In the genomic region with DNA sequence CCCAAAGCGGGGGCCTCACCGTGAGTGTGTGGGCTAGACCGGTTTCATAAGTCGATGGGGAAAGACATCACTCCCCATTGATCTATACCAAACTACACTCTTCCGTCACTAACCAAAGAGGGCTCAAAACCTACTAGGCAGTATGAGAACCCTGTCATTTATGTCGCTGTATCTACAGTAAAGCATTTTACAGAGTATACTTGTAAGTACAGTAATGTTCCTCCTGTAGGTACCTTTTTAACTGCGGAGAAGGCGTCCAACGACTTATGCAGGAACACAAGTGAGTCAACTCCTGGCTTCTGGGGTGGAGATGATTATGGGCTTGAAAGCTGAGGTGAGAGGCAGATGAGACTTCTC, we compare ENCODE assay signal across 8 mouse cellular contexts. TPM values are rescaled to one million over a fixed set of nuclear protein-coding genes. Genes with fewer than 3 reads are reported as not detected.
DNase-seq lines count a peak whose midpoint lies in the region; ATAC-seq and TF ChIP-seq lines count a peak whose summit lies in the region.

No protein-coding gene starts in this region.

- no peak for DNase-seq in lung, embryonic 14.5 days
- no peak for DNase-seq in lung, postnatal 10 days
- no peak for DNase-seq in embryonic facial prominence, embryonic 10.5 days (ENCODE audit: low spot score)
- no peak for DNase-seq in layer of hippocampus, postnatal 25 days (ENCODE audit: extremely low spot score in 1 of 2, low spot score in 1 of 2)
- no peak for DNase-seq in gastrocnemius, adult 8-10 months (ENCODE audit: low spot score in 2 of 2)
- DNase-seq in right cerebral cortex, postnatal 4 days, result no peak

- no peak for TF ChIP-seq CTCF in lung, embryonic 14.5 days (IDR thresholded peaks at IDR 0.05; ENCODE audit: low read depth)

- ATAC-seq in lung, embryonic 14.5 days (ENCODE audit: insufficient read depth), result no peak
- ATAC-seq in intestine, embryonic 15.5 days, result no peak
- ATAC-seq in neural tube, embryonic 13.5 days (ENCODE audit: low read depth), result no peak

- peak overlapping the region; percentile 86 for H3K4me2 ChIP-seq in lung, embryonic 14.5 days
- peak overlapping the region; percentile 68 for H3K4me2 ChIP-seq in intestine, embryonic 15.5 days (replicated peaks)
- H3K4me2 ChIP-seq in neural tube, embryonic 13.5 days, result peak overlapping the region; percentile 71

- H3K27ac ChIP-seq in lung, embryonic 14.5 days (ENCODE audit: low read depth), result no peak overlapping the region
- H3K27ac ChIP-seq in embryonic facial prominence, embryonic 10.5 days (replicated peaks), result peak overlapping the region; percentile 80
- no peak overlapping the region for H3K27ac ChIP-seq in intestine, embryonic 15.5 days
- no peak overlapping the region for H3K27ac ChIP-seq in neural tube, embryonic 13.5 days (replicated peaks)

- 7% methylated on average over 9 of the region's 9 CpGs for WGBS in lung, embryonic 14.5 days
- WGBS in embryonic facial prominence, embryonic 10.5 days, result 10% methylated on average over 9 of the region's 9 CpGs
- 10% methylated on average over 9 of the region's 9 CpGs for WGBS in intestine, embryonic 15.5 days
- 11% methylated on average over 9 of the region's 9 CpGs for WGBS in neural tube, embryonic 13.5 days

- peak overlapping the region; percentile 93 for H3K4me3 ChIP-seq in lung, embryonic 14.5 days (ENCODE audit: low read depth, low read length)
- H3K4me3 ChIP-seq in embryonic facial prominence, embryonic 10.5 days, result peak overlapping the region; percentile 97
- peak overlapping the region; percentile 73 for H3K4me3 ChIP-seq in intestine, embryonic 15.5 days (replicated peaks)
- H3K4me3 ChIP-seq in neural tube, embryonic 13.5 days, result peak overlapping the region; percentile 72

- peaks cover 4% of the 10 kb centered on the region; the same call in 1 of the 2 replicates for H3K4me1 ChIP-seq in lung, embryonic 14.5 days (ENCODE audit: insufficient read depth)
- peaks cover 16% of the 10 kb centered on the region for H3K4me1 ChIP-seq in embryonic facial prominence, embryonic 10.5 days
- H3K4me1 ChIP-seq in intestine, embryonic 15.5 days (replicated peaks), result peaks cover 9% of the 10 kb centered on the region
- H3K4me1 ChIP-seq in neural tube, embryonic 13.5 days (replicated peaks), result peaks cover 16% of the 10 kb centered on the region

- no peaks in the 10 kb centered on the region for H3K9me3 ChIP-seq in lung, embryonic 14.5 days (ENCODE audit: low read depth, low read length)
- no peaks in the 10 kb centered on the region for H3K9me3 ChIP-seq in embryonic facial prominence, embryonic 10.5 days
- no peaks in the 10 kb centered on the region for H3K9me3 ChIP-seq in intestine, embryonic 15.5 days
- H3K9me3 ChIP-seq in neural tube, embryonic 13.5 days, result no peaks in the 10 kb centered on the region

- H3K27me3 ChIP-seq in lung, embryonic 14.5 days (ENCODE audit: insufficient read depth, low read length), result no peaks in the 10 kb centered on the region
- H3K27me3 ChIP-seq in embryonic facial prominence, embryonic 10.5 days (replicated peaks; ENCODE audit: low read depth, poor library complexity, severe bottlenecking), result no peaks in the 10 kb centered on the region
- H3K27me3 ChIP-seq in intestine, embryonic 15.5 days (replicated peaks), result no peaks in the 10 kb centered on the region
- peaks cover 3% of the 10 kb centered on the region for H3K27me3 ChIP-seq in neural tube, embryonic 13.5 days

- H3K9ac ChIP-seq in lung, embryonic 14.5 days, result peak overlapping the region; percentile 71
- peak overlapping the region; percentile 68 for H3K9ac ChIP-seq in intestine, embryonic 15.5 days
- H3K9ac ChIP-seq in neural tube, embryonic 13.5 days, result peak overlapping the region; percentile 83

- peaks cover 37% of the 10 kb centered on the region for H3K36me3 ChIP-seq in lung, embryonic 14.5 days (ENCODE audit: insufficient read depth)
- peaks cover 41% of the 10 kb centered on the region for H3K36me3 ChIP-seq in embryonic facial prominence, embryonic 10.5 days (replicated peaks)
- H3K36me3 ChIP-seq in intestine, embryonic 15.5 days, result peaks cover 17% of the 10 kb centered on the region; the same call in 1 of the 2 replicates
- H3K36me3 ChIP-seq in neural tube, embryonic 13.5 days, result peaks cover 38% of the 10 kb centered on the region

RNA-seq across cellular contexts. Expression of gene Elac2, which starts 0.6 kb away (rescaled TPM):
- 33.0 and 34.3 TPM in 2 replicates for polyA plus RNA-seq in lung, embryonic 14.5 days (2014; fragmentation: Nextera tagmentation; extraction: Ambion mirVana)
- polyA plus RNA-seq in embryonic facial prominence, embryonic 10.5 days (2016; fragmentation: Nextera tagmentation; extraction: Ambion mirVana), result 37.2 and 41.1 TPM in 2 replicates
- 28.2 and 28.4 TPM in 2 replicates for polyA plus RNA-seq in intestine, embryonic 15.5 days (2015; fragmentation: Nextera tagmentation; extraction: Ambion mirVana)
- polyA plus RNA-seq in neural tube, embryonic 13.5 days (2015; fragmentation: Nextera tagmentation; extraction: Ambion mirVana), result 32.4 and 35.0 TPM in 2 replicates
- 10 to 100 TPM; 25.0 to 29.7 TPM for total RNA-seq in layer of hippocampus, postnatal 25 days (2021)
- total RNA-seq in gastrocnemius, adult 8-10 months (2022), result 10 to 100 TPM; 19.5 to 20.6 (median 19.7) TPM
